Mouse (Mus musculus): ENCODE results near the gene G3bp2.

Gene G3bp2

GRCm38 (mm10) chr5:92106327-92107125, 23.0 kb upstream of the G3bp2 start:
- in situ Hi-C loops (cut with MboI; ENCODE audit: unreplicated experiment in 2 of 2) = loop anchor here (25.0 kb wide), 3 partner anchors 794 to 1444 kb away; partner anchors contain the start of genes Cxcl5 (in 1 of the 2), Pf4 (in 1 of the 2) and Ppbp (in 1 of the 2)

DNA sequence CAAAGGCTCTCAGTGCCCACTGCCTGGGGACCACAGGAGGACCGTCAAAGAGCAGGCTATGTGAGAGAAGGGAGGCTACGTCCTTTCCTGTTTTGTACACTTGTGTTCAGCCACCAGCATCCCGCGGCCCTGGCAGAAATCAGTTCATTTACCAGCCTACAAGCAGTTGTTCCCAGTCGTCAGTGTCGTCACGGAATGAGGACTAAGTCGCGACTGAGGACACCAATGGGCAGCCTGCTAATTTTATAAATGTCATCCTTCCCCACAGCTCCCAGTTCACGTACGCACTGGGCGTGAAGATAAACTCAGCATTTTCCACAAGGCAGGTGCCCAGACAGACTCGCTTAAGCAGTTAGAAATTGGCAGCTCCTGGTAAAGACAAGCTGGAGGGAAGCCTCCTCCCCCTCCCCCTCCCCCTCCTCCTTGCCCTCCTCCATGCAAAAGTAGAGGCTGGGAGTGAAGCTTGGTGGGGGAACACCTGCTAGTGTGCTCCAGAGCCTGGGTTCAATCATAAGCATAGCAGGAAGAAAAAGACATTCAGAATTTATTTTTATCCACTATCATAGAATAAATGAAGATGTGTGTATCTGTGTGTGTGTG, 20.4 kb upstream of the G3bp2 start:
- in situ Hi-C loops (cut with MboI; ENCODE audit: unreplicated experiment in 2 of 2) = loop anchor here (25.0 kb wide), 3 partner anchors 792 to 1442 kb away; partner anchors contain the start of genes Cxcl5 (in 1 of the 2), Pf4 (in 1 of the 2) and Ppbp (in 1 of the 2)

- in situ Hi-C loops (cut with MboI; ENCODE audit: unreplicated experiment in 2 of 2) = loop anchor here (25.0 kb wide), 3 partner anchors 791 to 1441 kb away; partner anchors contain the start of genes Cxcl5 (in 1 of the 2), Pf4 (in 1 of the 2) and Ppbp (in 1 of the 2)
Observed at GRCm38 (mm10) chr5:92103062-92103461, 19.5 kb upstream of the G3bp2 start.

DNA sequence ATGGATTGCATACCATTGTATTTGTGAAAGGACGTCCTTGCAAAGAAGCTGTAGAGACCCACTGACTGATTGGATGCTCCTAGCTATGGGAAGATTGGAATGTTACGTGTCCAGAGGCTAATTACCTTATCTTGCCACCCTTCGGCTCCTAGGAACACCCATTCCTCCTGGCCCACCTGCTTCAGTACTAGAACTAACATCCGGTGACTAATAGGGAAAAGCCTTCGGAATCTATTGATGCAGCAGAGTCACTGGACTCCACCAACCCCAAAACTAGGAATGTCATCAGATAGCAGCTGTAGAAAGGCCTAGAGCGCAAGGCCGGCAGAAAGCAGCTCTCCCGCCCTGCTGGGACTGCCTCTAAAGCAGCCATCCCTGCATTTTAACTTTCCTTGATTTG, 18.1 kb upstream of the G3bp2 start:
- in situ Hi-C loops (cut with MboI; ENCODE audit: unreplicated experiment in 2 of 2) = loop anchor here (25.0 kb wide), 3 partner anchors 789 to 1439 kb away; partner anchors contain the start of genes Cxcl5 (in 1 of the 2), Pf4 (in 1 of the 2) and Ppbp (in 1 of the 2)

GRCm38 (mm10) chr5:92098351-92099109, 15.0 kb upstream of the G3bp2 start:
- in situ Hi-C loops (cut with MboI; ENCODE audit: unreplicated experiment in 2 of 2) = no loop called here

DNA sequence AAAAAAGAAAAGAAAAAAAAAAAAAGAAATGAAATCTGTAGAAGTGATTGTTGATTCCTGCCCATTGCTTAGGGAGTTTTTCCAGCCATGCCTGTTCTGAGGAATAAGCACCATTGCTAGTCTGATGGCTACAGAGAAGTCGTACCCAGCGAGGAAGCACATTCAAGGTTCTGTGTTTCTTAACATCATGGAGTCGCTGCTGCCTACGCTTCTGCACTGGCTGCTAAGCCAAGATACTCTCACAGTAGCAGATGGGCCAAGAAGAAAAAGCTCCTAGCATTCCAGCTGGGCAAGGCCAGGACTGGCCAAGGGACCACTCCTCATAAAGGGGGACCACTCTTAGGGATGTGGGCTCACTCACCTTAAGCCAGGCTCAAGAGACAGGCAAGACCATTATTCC, 14.3 kb upstream of the G3bp2 start:
- in situ Hi-C loops (cut with MboI; ENCODE audit: unreplicated experiment in 2 of 2) = no loop called here

DNA sequence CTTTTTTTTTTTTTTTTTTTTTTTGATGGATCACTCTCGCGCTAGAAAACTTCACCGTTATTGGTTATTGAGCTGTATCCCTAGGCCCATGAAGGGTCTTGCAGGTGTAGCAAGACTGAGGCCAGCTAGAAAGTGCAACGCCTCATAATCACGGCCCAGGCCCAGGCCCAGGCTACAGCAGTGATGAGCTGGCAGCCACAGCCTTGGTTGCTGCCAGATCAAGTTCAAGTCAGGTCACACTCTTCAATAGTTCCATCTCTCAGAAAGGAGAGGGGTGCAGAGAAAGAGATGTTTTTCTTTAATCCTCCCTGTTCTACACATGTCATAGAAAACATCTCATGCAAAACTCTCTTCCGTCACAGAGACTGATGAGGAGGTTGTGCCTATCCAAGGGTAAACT, 13.3 kb upstream of the G3bp2 start:
- in situ Hi-C loops (cut with MboI; ENCODE audit: unreplicated experiment in 2 of 2) = no loop called here

GRCm38 (mm10) chr5:92094062-92094415, 10.5 kb upstream of the G3bp2 start:
- in situ Hi-C loops (cut with MboI; ENCODE audit: unreplicated experiment in 2 of 2) = no loop called here

- in situ Hi-C loops (cut with MboI; ENCODE audit: unreplicated experiment in 2 of 2) = no loop called here
Observed at GRCm38 (mm10) chr5:92093263-92094061, 9.9 kb upstream of the G3bp2 start.

- in situ Hi-C loops (cut with MboI; ENCODE audit: unreplicated experiment in 2 of 2) = no loop called here
Observed at GRCm38 (mm10) chr5:92087469-92087868, 4.0 kb upstream of the G3bp2 start.

- in situ Hi-C loops (cut with MboI; ENCODE audit: unreplicated experiment in 2 of 2) = no loop called here
Observed at GRCm38 (mm10) chr5:92085821-92086550, 2.5 kb upstream of the G3bp2 start.

DNA sequence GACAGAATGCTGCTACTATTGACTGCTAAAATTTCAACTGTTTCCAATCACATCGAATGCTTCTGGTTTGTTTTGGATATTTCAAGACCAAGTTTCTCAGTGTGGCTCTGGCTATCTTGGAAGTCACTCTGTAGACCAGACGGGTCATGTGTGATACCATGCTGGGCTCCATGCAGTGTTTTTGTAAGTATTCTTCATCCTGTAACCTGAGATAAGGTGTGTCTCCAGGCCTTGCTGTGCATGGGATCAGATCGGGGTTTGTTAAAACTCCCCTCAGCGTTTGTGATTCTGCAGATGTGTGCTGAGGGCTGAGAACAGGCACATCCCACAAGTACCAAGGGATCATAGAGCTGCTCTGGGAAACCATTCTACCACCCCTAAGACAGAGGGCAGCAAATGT, 1.7 kb upstream of the G3bp2 start:
- in situ Hi-C loops (cut with MboI; ENCODE audit: unreplicated experiment in 2 of 2) = no loop called here

- in situ Hi-C loops (cut with MboI; ENCODE audit: unreplicated experiment in 2 of 2) = loop anchor here (5.0 kb wide), 1 partner anchor 54 kb away; the partner anchor contains the start of gene Uso1 (in 2 of the 2)
Observed at GRCm38 (mm10) chr5:92082821-92083401, 608 bp downstream of the G3bp2 start.

DNA sequence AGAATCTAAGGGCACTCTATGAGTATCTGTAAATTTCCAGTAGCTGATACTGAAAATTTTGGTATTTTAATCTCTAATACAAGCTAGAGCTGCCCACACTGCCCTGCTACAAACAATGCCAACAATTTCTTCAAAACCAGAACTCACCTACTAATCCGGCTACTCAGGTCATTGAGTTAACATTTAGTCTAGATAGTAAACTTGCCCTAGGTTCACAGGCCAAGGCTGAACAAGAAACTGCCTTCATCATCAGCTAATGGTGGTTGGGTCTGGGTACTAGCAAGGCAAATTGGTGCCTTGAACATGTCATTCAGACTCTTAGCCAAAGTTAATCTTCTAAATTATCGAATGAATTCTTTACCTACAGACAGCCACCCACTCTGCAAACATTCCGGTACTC, 2.2 kb downstream of the G3bp2 start:
- in situ Hi-C loops (cut with MboI; ENCODE audit: unreplicated experiment in 2 of 2) = loop anchor here (5.0 kb wide), 1 partner anchor 56 kb away; the partner anchor contains the start of gene Uso1 (in 2 of the 2)

DNA sequence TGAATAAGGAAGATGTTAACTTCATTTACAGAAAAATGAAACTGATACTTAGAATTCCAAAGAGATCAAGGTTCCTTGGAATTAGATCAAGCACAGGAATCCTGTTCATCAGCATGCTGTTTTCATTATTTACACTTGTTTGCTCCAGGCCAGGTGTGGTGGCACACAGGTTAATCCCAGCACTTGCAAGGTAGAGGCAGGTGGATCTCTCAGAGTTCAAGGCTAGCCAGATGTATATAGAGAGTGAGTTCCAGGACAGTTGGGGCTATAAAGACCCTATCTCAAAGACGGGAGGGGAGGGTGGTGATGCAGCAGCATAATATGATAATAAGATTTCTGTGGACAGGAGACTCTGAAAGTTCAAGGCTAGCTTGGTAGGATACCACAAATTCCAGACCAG, 3.1 kb downstream of the G3bp2 start:
- in situ Hi-C loops (cut with MboI; ENCODE audit: unreplicated experiment in 2 of 2) = loop anchor here (5.0 kb wide), 1 partner anchor 57 kb away; the partner anchor contains the start of gene Uso1 (in 2 of the 2)

- in situ Hi-C loops (cut with MboI; ENCODE audit: unreplicated experiment in 2 of 2) = no loop called here
Observed at GRCm38 (mm10) chr5:92079304-92079703, 4.2 kb downstream of the G3bp2 start.

DNA sequence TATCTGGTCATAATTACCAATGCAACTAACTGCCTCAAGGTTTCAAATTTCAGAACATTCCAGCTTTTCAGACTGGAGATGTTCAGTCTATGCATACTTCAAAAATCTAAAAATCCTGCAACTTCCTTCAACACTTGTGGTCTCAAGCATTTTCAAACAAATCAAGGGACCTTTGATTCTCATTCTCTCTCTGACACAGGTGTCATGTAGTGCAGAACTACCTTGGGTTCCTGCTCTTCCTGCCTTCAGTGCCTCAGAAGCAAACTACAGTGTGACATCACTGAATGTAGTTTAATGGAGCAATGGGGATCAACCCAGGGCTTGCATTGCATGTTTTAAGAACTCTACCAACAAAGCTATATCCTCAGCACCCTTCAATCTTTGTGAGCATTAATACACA, 4.8 kb downstream of the G3bp2 start:
- in situ Hi-C loops (cut with MboI; ENCODE audit: unreplicated experiment in 2 of 2) = no loop called here

DNA sequence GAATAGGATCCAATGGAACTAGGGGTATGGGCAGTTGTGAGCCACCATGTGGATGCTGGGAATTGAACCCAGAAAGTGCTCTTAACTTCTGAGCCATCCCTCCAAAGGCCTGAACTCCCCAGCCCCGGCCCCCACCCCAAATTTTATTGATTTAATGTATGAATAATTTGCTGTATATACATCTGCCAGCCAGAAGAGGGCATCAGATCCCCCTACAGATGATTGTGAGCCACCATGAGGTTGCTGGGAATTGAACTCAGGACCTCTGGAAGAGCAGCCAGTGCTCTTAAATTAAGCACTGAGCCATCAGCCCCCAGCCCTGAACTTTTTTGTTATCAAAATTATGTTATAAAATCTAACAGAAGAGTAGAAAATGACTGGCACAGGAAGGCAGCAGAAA, 7.2 kb downstream of the G3bp2 start:
- in situ Hi-C loops (cut with MboI; ENCODE audit: unreplicated experiment in 2 of 2) = no loop called here

- in situ Hi-C loops (cut with MboI; ENCODE audit: unreplicated experiment in 2 of 2) = loop anchor here in 1 of 2 experiments (25.0 kb wide), 2 partner anchors 1113 to 1812 kb away; no protein-coding TSS in a partner anchor
Observed at GRCm38 (mm10) chr5:92074061-92074460, 9.5 kb downstream of the G3bp2 start.
